8 mouse cellular contexts compared by ENCODE assay signal in the genomic region with DNA sequence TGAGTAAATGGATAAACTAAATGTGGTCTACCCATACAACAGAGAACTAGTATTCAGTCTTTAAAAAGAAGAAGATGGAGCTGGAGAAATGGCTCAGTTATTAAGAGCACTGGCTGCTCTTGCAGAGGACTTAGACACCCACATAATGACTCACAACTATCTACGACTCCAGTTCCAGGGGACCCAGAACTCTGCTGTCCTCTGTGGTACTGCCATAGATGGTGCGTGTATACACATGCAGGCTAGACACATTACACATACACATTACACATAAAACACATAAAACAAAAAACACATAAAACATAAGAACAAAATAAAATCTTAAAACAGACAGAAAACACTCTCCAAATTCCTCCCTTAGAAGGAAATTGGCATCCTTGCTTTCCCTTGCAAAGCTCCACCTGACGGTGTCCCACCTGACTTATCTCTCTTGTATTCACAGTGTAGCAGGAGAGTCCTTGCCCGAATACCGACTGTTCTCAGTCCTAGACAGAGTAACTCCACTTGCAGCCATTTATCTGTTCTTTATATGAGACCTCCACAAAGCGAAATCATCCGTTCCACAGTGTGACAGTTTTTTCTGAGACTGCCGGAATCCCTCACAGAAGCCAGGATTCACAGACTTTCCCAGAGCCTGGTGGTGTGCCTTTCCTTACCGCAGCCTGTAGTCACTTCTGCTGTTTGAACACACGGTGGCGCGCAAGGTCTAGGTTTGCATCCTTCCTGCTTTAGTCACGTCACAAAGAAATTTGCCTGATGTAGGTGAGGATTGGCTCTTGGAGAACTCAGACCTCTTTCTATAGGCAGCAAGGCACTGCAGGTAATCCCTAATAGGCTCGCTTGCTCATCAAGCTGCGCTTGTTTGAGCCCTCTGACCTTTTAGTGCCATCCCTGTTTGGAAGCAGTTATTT. TPM values are rescaled to one million over a fixed set of nuclear protein-coding genes. Genes with fewer than 3 reads are reported as not detected.
DNase-seq lines count a peak whose midpoint lies in the region; ATAC-seq and TF ChIP-seq lines count a peak whose summit lies in the region.

No protein-coding gene starts in this region.

- WGBS in forebrain, embryonic 16.5 days = 24% methylated on average over 15 of the region's 15 CpGs
- WGBS in lung, embryonic 14.5 days = 19% methylated on average over 15 of the region's 15 CpGs

- peak; percentile 85 to 100 (median 93) for TF ChIP-seq CTCF in MEL (IDR thresholded peaks at IDR 0.05 in 2 of 3, conservative IDR thresholded peaks at IDR 0.05 in 1 of 3; ENCODE audit: control insufficient read depth in 1 of 3, insufficient read depth in 1 of 3, low read depth in 2 of 3, low read length in 3 of 3, poor library complexity in 1 of 3, severe bottlenecking in 1 of 3)
- peak; percentile 97 for TF ChIP-seq CTCF in lung, embryonic 14.5 days (IDR thresholded peaks at IDR 0.05; ENCODE audit: low read depth)

- no peak overlapping the region for H3K4me3 ChIP-seq in MEL (ENCODE audit: control insufficient read depth in 1 of 2, insufficient read depth in 1 of 2, low read depth in 2 of 2, low read length in 2 of 2)
- H3K4me3 ChIP-seq in forebrain, embryonic 16.5 days (replicated peaks; ENCODE audit: low read length) = no peak overlapping the region; the same call in 1 of the 2 replicates
- no peak overlapping the region for H3K4me3 ChIP-seq in lung, embryonic 14.5 days (ENCODE audit: low read depth, low read length)

- H3K9me3 ChIP-seq in MEL (replicated peaks; ENCODE audit: insufficient read depth, low read length) = no peaks in the 10 kb centered on the region
- no peaks in the 10 kb centered on the region for H3K9me3 ChIP-seq in forebrain, embryonic 16.5 days (ENCODE audit: control insufficient read depth, low read length)
- H3K9me3 ChIP-seq in lung, embryonic 14.5 days (ENCODE audit: low read depth, low read length) = no peaks in the 10 kb centered on the region

- H3K4me1 ChIP-seq in MEL (ENCODE audit: control insufficient read depth in 1 of 2, insufficient read depth in 2 of 2, low read length in 2 of 2) = no peaks in the 10 kb centered on the region
- H3K4me1 ChIP-seq in forebrain, embryonic 16.5 days (replicated peaks; ENCODE audit: control insufficient read depth, insufficient read depth, low read length) = no peaks in the 10 kb centered on the region
- H3K4me1 ChIP-seq in lung, embryonic 14.5 days (ENCODE audit: insufficient read depth) = no peaks in the 10 kb centered on the region

- 0 out of 4 replicates have a peak, but pooled peaks of 1 of the 2 experiments have one; percentile 7 for TF ChIP-seq EP300 in MEL (IDR thresholded peaks at IDR 0.05; ENCODE audit: low read depth in 1 of 2, low read length in 2 of 2)

- TF ChIP-seq POLR2A in MEL (IDR thresholded peaks at IDR 0.05; ENCODE audit: control insufficient read depth in 1 of 2, insufficient read depth in 1 of 2, low read depth in 1 of 2, low read length in 2 of 2, poor library complexity in 1 of 2) = no peak

- DNase-seq in MEL (ENCODE audit: low read depth, low spot score) = peak; percentile 91
- DNase-seq in cerebellum, adult 18-20 months = peak; percentile 85 to 87
- peak; percentile 72 to 76 for DNase-seq in layer of hippocampus, adult 8-10 months (ENCODE audit: low spot score in 2 of 2)
- peak; percentile 93 for DNase-seq in lung, embryonic 14.5 days
- DNase-seq in ovary, postnatal 10 days (ENCODE audit: low spot score) = peak; percentile 24
- peak; percentile 86 for DNase-seq in thymus, postnatal 0 days (ENCODE audit: low spot score)

- no peaks in the 10 kb centered on the region; a peak in 4 of 4 replicates for H3K27me3 ChIP-seq in MEL (ENCODE audit: control insufficient read depth in 1 of 2, insufficient read depth in 2 of 2, low read length in 2 of 2)
- H3K27me3 ChIP-seq in forebrain, embryonic 16.5 days (replicated peaks; ENCODE audit: control insufficient read depth, insufficient read depth, low read length) = peaks cover 2% of the 10 kb centered on the region; the same call in 1 of the 2 replicates
- no peaks in the 10 kb centered on the region for H3K27me3 ChIP-seq in lung, embryonic 14.5 days (ENCODE audit: insufficient read depth, low read length)

- H3K4me2 ChIP-seq in forebrain, embryonic 16.5 days (ENCODE audit: low read length) = peak overlapping the region; percentile 40
- H3K4me2 ChIP-seq in lung, embryonic 14.5 days = no peak overlapping the region

- H3K79me2 ChIP-seq in MEL (ENCODE audit: control insufficient read depth, insufficient read depth, low read length, poor library complexity) = no peaks in the 10 kb centered on the region

- no peak overlapping the region for H3K27ac ChIP-seq in MEL (ENCODE audit: control insufficient read depth, low read depth, low read length)
- no peak overlapping the region for H3K27ac ChIP-seq in forebrain, embryonic 16.5 days (ENCODE audit: low read length)
- H3K27ac ChIP-seq in lung, embryonic 14.5 days (ENCODE audit: low read depth) = no peak overlapping the region

- peak; percentile 95 for ATAC-seq in forebrain, embryonic 16.5 days
- ATAC-seq in hematopoietic stem cell, adult 5-6 weeks (replicated peaks in 1 of 2; ENCODE audit: insufficient read depth in 1 of 2, low FRiP score in 2 of 2, low TSS enrichment in 1 of 2, low read depth in 1 of 2, poor library complexity in 2 of 2, severe bottlenecking in 2 of 2) = peak; percentile 98 to 99
- ATAC-seq in lung, embryonic 14.5 days (ENCODE audit: insufficient read depth) = peak; percentile 93

- H3K9ac ChIP-seq in MEL (ENCODE audit: control insufficient read depth, low read depth, low read length, poor library complexity, severe bottlenecking) = no peak overlapping the region
- no peak overlapping the region; the same call in 1 of the 2 replicates for H3K9ac ChIP-seq in forebrain, embryonic 16.5 days (replicated peaks; ENCODE audit: low read depth, low read length)
- H3K9ac ChIP-seq in lung, embryonic 14.5 days = no peak overlapping the region

- TF ChIP-seq RAD21 in MEL (IDR thresholded peaks at IDR 0.05; ENCODE audit: low read depth, low read length) = no peak; the same call in none of the 2 replicates

- no peaks in the 10 kb centered on the region for H3K36me3 ChIP-seq in MEL (ENCODE audit: control insufficient read depth in 1 of 2, insufficient read depth in 2 of 2, low read length in 2 of 2)
- H3K36me3 ChIP-seq in forebrain, embryonic 16.5 days (ENCODE audit: control insufficient read depth, insufficient read depth) = no peaks in the 10 kb centered on the region
- no peaks in the 10 kb centered on the region for H3K36me3 ChIP-seq in lung, embryonic 14.5 days (ENCODE audit: insufficient read depth)

RNA-seq across cellular contexts. Expression of gene Syt5, which starts 9.2 kb away (rescaled TPM):
- total RNA-seq in MEL (2012; rRNA removed) = not detected in 2 replicates
- polyA plus RNA-seq in MEL (2012; ENCODE audit: insufficient read depth in 1 of 2, insufficient read length in 2 of 2, low read depth in 1 of 2, low replicate concordance in 2 of 2, missing spikeins in 1 of 2) = not detected
- 176 and 222 TPM in 2 replicates for polyA plus RNA-seq in forebrain, embryonic 16.5 days (2015; fragmentation: Nextera tagmentation; extraction: Ambion mirVana)
- total RNA-seq in hematopoietic stem cell, adult 5-6 weeks (2017) = 1.0 TPM in 1 of 2 replicates, not detected in the other
- 100 to 1,000 TPM; 180 to 219 (median 211) TPM for total RNA-seq in layer of hippocampus, adult 8-10 months (2022)
- polyA plus RNA-seq in lung, embryonic 14.5 days (2014; fragmentation: Nextera tagmentation; extraction: Ambion mirVana) = 3.9 and 4.9 TPM in 2 replicates
- 0.22 and 0.44 TPM in 2 replicates for polyA plus RNA-seq in thymus, postnatal 0 days (2015; fragmentation: Nextera tagmentation; extraction: Ambion mirVana)

RNA-seq across cellular contexts. Expression of gene Dnaaf3, which starts 24.3 kb away (rescaled TPM):
- 0.69 and 0.73 TPM in 2 replicates for total RNA-seq in MEL (2012; rRNA removed)
- polyA plus RNA-seq in MEL (2012; ENCODE audit: insufficient read depth in 1 of 2, insufficient read length in 2 of 2, low read depth in 1 of 2, low replicate concordance in 2 of 2, missing spikeins in 1 of 2) = 1 to 10 TPM in 1 of 2 experiments, not detected in 1; 2.9 TPM
- 1.4 and 1.6 TPM in 2 replicates for polyA plus RNA-seq in forebrain, embryonic 16.5 days (2015; fragmentation: Nextera tagmentation; extraction: Ambion mirVana)
- total RNA-seq in hematopoietic stem cell, adult 5-6 weeks (2017) = 2.4 and 2.6 TPM in 2 replicates
- total RNA-seq in layer of hippocampus, adult 8-10 months (2022) = 1 to 10 TPM in 1 of 4 experiments, under 1 TPM in 2, not detected in 1; 0.77 to 1.6 (median 0.96) TPM
- polyA plus RNA-seq in lung, embryonic 14.5 days (2014; fragmentation: Nextera tagmentation; extraction: Ambion mirVana) = 0.87 and 1.2 TPM in 2 replicates
- polyA plus RNA-seq in thymus, postnatal 0 days (2015; fragmentation: Nextera tagmentation; extraction: Ambion mirVana) = 1.6 and 1.7 TPM in 2 replicates

RNA-seq across cellular contexts. Expression of gene Tnni3, which starts 32.5 kb away (rescaled TPM):
- 281 and 353 TPM in 2 replicates for total RNA-seq in MEL (2012; rRNA removed)
- polyA plus RNA-seq in MEL (2012; ENCODE audit: insufficient read depth in 1 of 2, insufficient read length in 2 of 2, low read depth in 1 of 2, low replicate concordance in 2 of 2, missing spikeins in 1 of 2) = 100 to 1,000 TPM in 1 of 2 experiments, not detected in 1; 328 TPM
- polyA plus RNA-seq in forebrain, embryonic 16.5 days (2015; fragmentation: Nextera tagmentation; extraction: Ambion mirVana) = 1.2 and 1.7 TPM in 2 replicates
- total RNA-seq in hematopoietic stem cell, adult 5-6 weeks (2017) = 7.0 and 7.1 TPM in 2 replicates
- total RNA-seq in layer of hippocampus, adult 8-10 months (2022) = 1 to 10 TPM in 1 of 4 experiments, not detected in 3; 1.3 TPM
- 5.3 and 47.0 TPM in 2 replicates for polyA plus RNA-seq in lung, embryonic 14.5 days (2014; fragmentation: Nextera tagmentation; extraction: Ambion mirVana)
- 2.5 and 3.0 TPM in 2 replicates for polyA plus RNA-seq in thymus, postnatal 0 days (2015; fragmentation: Nextera tagmentation; extraction: Ambion mirVana)

RNA-seq across cellular contexts. Expression of gene Tnnt1, which starts 40.3 kb away (rescaled TPM):
- 5.0 and 5.4 TPM in 2 replicates for total RNA-seq in MEL (2012; rRNA removed)
- 10 to 100 TPM in 1 of 2 experiments, not detected in 1; 16.4 TPM for polyA plus RNA-seq in MEL (2012; ENCODE audit: insufficient read depth in 1 of 2, insufficient read length in 2 of 2, low read depth in 1 of 2, low replicate concordance in 2 of 2, missing spikeins in 1 of 2)
- polyA plus RNA-seq in forebrain, embryonic 16.5 days (2015; fragmentation: Nextera tagmentation; extraction: Ambion mirVana) = 2.1 and 2.6 TPM in 2 replicates
- 8.2 and 11.1 TPM in 2 replicates for total RNA-seq in hematopoietic stem cell, adult 5-6 weeks (2017)
- total RNA-seq in layer of hippocampus, adult 8-10 months (2022) = 1 to 10 TPM; 1.3 to 4.0 (median 2.0) TPM
- 6.3 and 15.4 TPM in 2 replicates for polyA plus RNA-seq in lung, embryonic 14.5 days (2014; fragmentation: Nextera tagmentation; extraction: Ambion mirVana)
- polyA plus RNA-seq in thymus, postnatal 0 days (2015; fragmentation: Nextera tagmentation; extraction: Ambion mirVana) = 27.0 and 28.8 TPM in 2 replicates

RNA-seq across cellular contexts. Expression of gene Ptprh, which starts 47.3 kb away (rescaled TPM):
- not detected in 2 replicates for total RNA-seq in MEL (2012; rRNA removed)
- polyA plus RNA-seq in MEL (2012; ENCODE audit: insufficient read depth in 1 of 2, insufficient read length in 2 of 2, low read depth in 1 of 2, low replicate concordance in 2 of 2, missing spikeins in 1 of 2) = not detected
- 0.63 and 0.70 TPM in 2 replicates for polyA plus RNA-seq in forebrain, embryonic 16.5 days (2015; fragmentation: Nextera tagmentation; extraction: Ambion mirVana)
- total RNA-seq in hematopoietic stem cell, adult 5-6 weeks (2017) = not detected in 2 replicates
- under 1 TPM; 0.59 to 0.85 (median 0.67) TPM for total RNA-seq in layer of hippocampus, adult 8-10 months (2022)
- polyA plus RNA-seq in lung, embryonic 14.5 days (2014; fragmentation: Nextera tagmentation; extraction: Ambion mirVana) = not detected in 2 replicates
- polyA plus RNA-seq in thymus, postnatal 0 days (2015; fragmentation: Nextera tagmentation; extraction: Ambion mirVana) = not detected in 2 replicates

Comparison
In these comparisons a context has a peak if more than half of its experiments do, and no peak if none do; other contexts are left out.
1. DNase-seq: peak in every context shown above with its lines; median percentile 93 in lung, embryonic 14.5 days; 91 in MEL; 86 in cerebellum, adult 18-20 months; 86 in thymus, postnatal 0 days; 74 in layer of hippocampus, adult 8-10 months; 24 in ovary, postnatal 10 days.
2. RNA of gene Syt5, which starts 9.2 kb away (polyA plus RNA-seq): 176 to 222 TPM in forebrain, embryonic 16.5 days; 3.9 to 4.9 TPM in lung, embryonic 14.5 days, 0.22 to 0.44 TPM in thymus, postnatal 0 days and not detected in MEL; every median in the first group is over 10 times any median in the second.
3. Peak in every context shown above with its lines, with median percentiles within 50 percentile points of each other: ATAC-seq.